Comparison of ENCODE assay signal across 19 mouse cellular contexts in genomic region chr16:13430940-13431339, GRCm38 (mm10).
DNase-seq lines count a peak whose midpoint lies in the region; ATAC-seq and TF ChIP-seq lines count a peak whose summit lies in the region.
"Had no signal": no experiment of that assay in that cellular context is flagged by ENCODE, and none has a peak within 500 bp of the region (broad histone marks: within the 10 kb centered on the region; RNA-seq: fewer than 3 reads in every experiment).

No protein-coding gene starts in this region.

- ATAC-seq in heart, embryonic 15.5 days (replicated peaks; ENCODE audit: insufficient number of reproducible peaks, insufficient read depth, low FRiP score, low read depth) = no peak
- ATAC-seq in liver, embryonic 12.5 days = peak; percentile 93
- ATAC-seq in liver, embryonic 14.5 days (ENCODE audit: insufficient read depth) = peak; percentile 87
- 0 out of 2 replicates have a peak, but pooled peaks have one; percentile 35 for ATAC-seq in megakaryocyte-erythroid progenitor cell, adult 5-6 weeks (replicated peaks; ENCODE audit: low FRiP score, low TSS enrichment, poor library complexity, severe bottlenecking)
- no peak for ATAC-seq in hindbrain, embryonic 14.5 days (ENCODE audit: low FRiP score)
- ATAC-seq: forebrain, embryonic 13.5 days had no signal

- H3K27me3 ChIP-seq in heart, embryonic 15.5 days = no peaks in the 10 kb centered on the region
- no peaks in the 10 kb centered on the region for H3K27me3 ChIP-seq in liver, embryonic 12.5 days (replicated peaks)
- no peaks in the 10 kb centered on the region for H3K27me3 ChIP-seq in liver, embryonic 14.5 days (ENCODE audit: control insufficient read depth, insufficient read depth, low read length)
- H3K27me3 ChIP-seq in hindbrain, embryonic 14.5 days (ENCODE audit: control insufficient read depth, insufficient read depth, low read length) = no peaks in the 10 kb centered on the region
- H3K27me3 ChIP-seq: forebrain, embryonic 13.5 days; hindbrain, embryonic 15.5 days had no signal

- no peak overlapping the region for H3K4me3 ChIP-seq in heart, embryonic 15.5 days
- H3K4me3 ChIP-seq in liver, embryonic 12.5 days = no peak overlapping the region
- no peak overlapping the region for H3K4me3 ChIP-seq in liver, embryonic 14.5 days (ENCODE audit: insufficient read depth in 1 of 2, low read depth in 2 of 2, low read length in 2 of 2)
- no peak overlapping the region for H3K4me3 ChIP-seq in hindbrain, embryonic 14.5 days (replicated peaks; ENCODE audit: low read length)
- H3K4me3 ChIP-seq: embryonic facial prominence, embryonic 10.5 days; forebrain, embryonic 13.5 days; gastrocnemius, adult 2 months; hindbrain, embryonic 10.5 days; hindbrain, embryonic 15.5 days had no signal

- intact Hi-C loops in heart, postnatal 25 days (cut with DNase I) = no loop called here

- H3K4me1 ChIP-seq in heart, embryonic 15.5 days (replicated peaks) = peaks cover 18% of the 10 kb centered on the region
- H3K4me1 ChIP-seq in liver, embryonic 12.5 days = peaks cover 56% of the 10 kb centered on the region
- H3K4me1 ChIP-seq in liver, embryonic 14.5 days (replicated peaks; ENCODE audit: control insufficient read depth in 2 of 2, insufficient read depth in 2 of 2, low read length in 1 of 2) = peaks cover 20 to 29% of the 10 kb centered on the region in 2 experiments
- H3K4me1 ChIP-seq in hindbrain, embryonic 14.5 days (replicated peaks; ENCODE audit: control insufficient read depth, insufficient read depth, low read length) = no peaks in the 10 kb centered on the region
- H3K4me1 ChIP-seq: embryonic facial prominence, embryonic 10.5 days; forebrain, embryonic 13.5 days; hindbrain, embryonic 10.5 days; hindbrain, embryonic 15.5 days had no signal

- no peak for DNase-seq in heart, postnatal 25 days (ENCODE audit: low spot score)
- DNase-seq in liver, embryonic 14.5 days (ENCODE audit: low read depth in 3 of 3, low spot score in 3 of 3) = no peak
- no peak for DNase-seq in hindbrain, embryonic 14.5 days (ENCODE audit: low spot score)
- DNase-seq in frontal cortex, postnatal 14 days (ENCODE audit: low spot score in 2 of 2) = no peak
- DNase-seq: adrenal gland, adult 8-10 months; adrenal gland, postnatal 36 days; cerebellum, adult 2 months; cerebellum, postnatal 10 days; forebrain, postnatal 0 days; gastrocnemius, adult 2 months; gastrocnemius, postnatal 25 days; heart, postnatal 14 days had no signal

- no peak overlapping the region for H3K4me2 ChIP-seq in heart, embryonic 15.5 days
- H3K4me2 ChIP-seq in liver, embryonic 12.5 days = peak overlapping the region; percentile 35
- peak overlapping the region; percentile 38 for H3K4me2 ChIP-seq in liver, embryonic 14.5 days (ENCODE audit: low read depth)
- no peak overlapping the region for H3K4me2 ChIP-seq in hindbrain, embryonic 14.5 days (replicated peaks)
- H3K4me2 ChIP-seq: forebrain, embryonic 13.5 days; hindbrain, embryonic 15.5 days had no signal

- 78% methylated on average over 1 of the region's 1 CpGs for WGBS in heart, embryonic 15.5 days
- 27% methylated on average over 1 of the region's 1 CpGs for WGBS in liver, embryonic 12.5 days (ENCODE audit: insufficient replicate concordance)
- WGBS in liver, embryonic 14.5 days (ENCODE audit: insufficient replicate concordance) = 19% methylated on average over 1 of the region's 1 CpGs
- WGBS in hindbrain, embryonic 14.5 days = 79% methylated on average over 1 of the region's 1 CpGs

- no peak for TF ChIP-seq CTCF in liver, embryonic 14.5 days (IDR thresholded peaks at IDR 0.05; ENCODE audit: low read depth)

- H3K27ac ChIP-seq in heart, embryonic 15.5 days = 0 out of 2 replicates have a peak overlapping the region, but pooled peaks have one; percentile 27
- H3K27ac ChIP-seq in liver, embryonic 12.5 days = peak overlapping the region; percentile 68
- peak overlapping the region; percentile 62 for H3K27ac ChIP-seq in liver, embryonic 14.5 days
- H3K27ac ChIP-seq in hindbrain, embryonic 14.5 days = no peak overlapping the region
- H3K27ac ChIP-seq: embryonic facial prominence, embryonic 10.5 days; forebrain, embryonic 13.5 days; gastrocnemius, adult 2 months; hindbrain, embryonic 10.5 days; hindbrain, embryonic 15.5 days had no signal

- H3K9ac ChIP-seq in heart, embryonic 15.5 days = no peak overlapping the region
- peak overlapping the region; percentile 55 for H3K9ac ChIP-seq in liver, embryonic 12.5 days
- peak overlapping the region; percentile 37; the same call in 1 of the 2 replicates for H3K9ac ChIP-seq in liver, embryonic 14.5 days (replicated peaks)
- H3K9ac ChIP-seq in hindbrain, embryonic 14.5 days = no peak overlapping the region
- H3K9ac ChIP-seq: forebrain, embryonic 13.5 days; forebrain, postnatal 0 days; hindbrain, embryonic 15.5 days had no signal

- TF ChIP-seq EP300 in liver, embryonic 14.5 days (IDR thresholded peaks at IDR 0.05; ENCODE audit: low read depth) = peak; percentile 73

- H3K36me3 ChIP-seq in heart, embryonic 15.5 days = no peaks in the 10 kb centered on the region
- H3K36me3 ChIP-seq in liver, embryonic 12.5 days = no peaks in the 10 kb centered on the region
- no peaks in the 10 kb centered on the region for H3K36me3 ChIP-seq in liver, embryonic 14.5 days (replicated peaks; ENCODE audit: control insufficient read depth, insufficient read depth, low read depth)
- no peaks in the 10 kb centered on the region for H3K36me3 ChIP-seq in hindbrain, embryonic 14.5 days (replicated peaks; ENCODE audit: control insufficient read depth, insufficient read depth)
- H3K36me3 ChIP-seq: embryonic facial prominence, embryonic 10.5 days; hindbrain, embryonic 10.5 days; hindbrain, embryonic 15.5 days had no signal

- H3K9me3 ChIP-seq in heart, embryonic 15.5 days (replicated peaks) = no peaks in the 10 kb centered on the region
- H3K9me3 ChIP-seq in liver, embryonic 12.5 days (replicated peaks) = no peaks in the 10 kb centered on the region
- H3K9me3 ChIP-seq in liver, embryonic 14.5 days (ENCODE audit: control insufficient read depth, low read length) = no peaks in the 10 kb centered on the region
- no peaks in the 10 kb centered on the region for H3K9me3 ChIP-seq in hindbrain, embryonic 14.5 days (ENCODE audit: control insufficient read depth, low read length)
- H3K9me3 ChIP-seq: embryonic facial prominence, embryonic 10.5 days; forebrain, embryonic 13.5 days; hindbrain, embryonic 10.5 days; hindbrain, embryonic 15.5 days had no signal

Comparison
In these comparisons a context has a peak if more than half of its experiments do, and no peak if none do; other contexts are left out.
1. ATAC-seq: peak in liver, embryonic 12.5 days (single experiment), liver, embryonic 14.5 days (single experiment) and megakaryocyte-erythroid progenitor cell, adult 5-6 weeks (single experiment); none in heart, embryonic 15.5 days (single experiment) and hindbrain, embryonic 14.5 days (single experiment).
2. H3K4me2 ChIP-seq: peak in liver, embryonic 12.5 days (single experiment) and liver, embryonic 14.5 days (single experiment); none in heart, embryonic 15.5 days (single experiment) and hindbrain, embryonic 14.5 days (single experiment).
3. H3K9ac ChIP-seq: peak in liver, embryonic 12.5 days (single experiment) and liver, embryonic 14.5 days (single experiment); none in heart, embryonic 15.5 days (single experiment) and hindbrain, embryonic 14.5 days (single experiment).